Mouse (Mus musculus) lung, postnatal 0 days (tissue): ENCODE results near the gene Clic1. TPM values are rescaled to one million over a fixed set of nuclear protein-coding genes. Genes with fewer than 3 reads are reported as not detected.
"Not testable (repeated sequence)": the region's sequence is repeated elsewhere in the genome, so short reads cannot be mapped to it uniquely, and the experiment has no call there.

Source experiments
- ATAC-seq: fragments of 200-750 bp; cut with Nextera tagmentation; 2 replicates; pipeline ENCODE4 v1.8.0; 2017; ENCODE audit warnings: moderate library complexity
- DNase-seq: peaks from one replicate; pipeline ENCODE4 v3.0.0-alpha.2; 2016; ENCODE audit warnings: low spot score
- H3K27ac ChIP-seq: fragments of 300-500 bp; sonication (generic); 2 replicates; pipeline ENCODE4 v1.5.1; 2014; ENCODE audit warnings: antibody characterized with exemption, mild to moderate bottlenecking, low read length, mixed read lengths
- H3K27me3 ChIP-seq: fragments of 300-500 bp; sonication (generic); replicated peaks from 2 replicates; pipeline ENCODE4 v1.6.1; 2014; ENCODE audit warnings: low read length, mixed read lengths; ENCODE audit not compliant: insufficient read depth
- H3K36me3 ChIP-seq: fragments of 300-500 bp; sonication (generic); 2 replicates; pipeline ENCODE4 v1.6.1; 2014; ENCODE audit warnings: low read length, mixed read lengths; ENCODE audit not compliant: insufficient read depth
- H3K4me1 ChIP-seq: fragments of 300-500 bp; sonication (generic); 2 replicates; pipeline ENCODE4 v1.6.1; 2014; ENCODE audit warnings: antibody characterized with exemption, low read depth, low read length, mixed read lengths; ENCODE audit not compliant: insufficient read depth
- H3K4me2 ChIP-seq: fragments of 300-500 bp; sonication (generic); replicated peaks from 2 replicates; pipeline ENCODE4 v1.6.1; 2014; ENCODE audit warnings: low read depth, mild to moderate bottlenecking, low read length, moderate library complexity, mixed read lengths
- H3K4me3 ChIP-seq: fragments of 300-500 bp; sonication (generic); 2 replicates; pipeline ENCODE4 v1.5.1; 2014; ENCODE audit warnings: low read depth, low read length
- H3K9ac ChIP-seq: fragments of 300-500 bp; sonication (generic); replicated peaks from 2 replicates; pipeline ENCODE4 v1.6.1; 2014; ENCODE audit warnings: low read depth, mild to moderate bottlenecking
- H3K9me3 ChIP-seq: fragments of 300-500 bp; sonication (generic); 2 replicates; pipeline ENCODE4 v1.6.1; 2016; ENCODE audit warnings: low read length, mixed read lengths
- CTCF ChIP-seq: IDR thresholded peaks from 2 replicates; pipeline ENCODE4 v1.5.1; 2016; ENCODE audit warnings: antibody characterized with exemption, mild to moderate bottlenecking
- EP300 ChIP-seq: IDR thresholded peaks from 2 replicates; pipeline ENCODE4 v1.6.1; 2016; ENCODE audit warnings: antibody characterized with exemption, mild to moderate bottlenecking, control low read depth
- WGBS: fragments of 180-500 bp; shearing (Covaris S2); extraction: QIAGEN DNeasy Blood & Tissue Kit; methylation state at CpG from one replicate; pipeline ENCODE4 v1.1.7; 2014; 5-methylcytosine and 5-hydroxymethylcytosine counted together
- polyA plus RNA-seq: library from polyadenylated mRNA; unstranded; fragments of >200 nt; fragmentation: Nextera tagmentation; extraction: Ambion mirVana; gene quantifications from 2 replicates; pipeline ENCODE4 v1.2.1, GENCODE M21; 2015

The Clic1 gene
- polyA plus RNA-seq, 1 experiment from 2014 or later, result 355 TPM

DNA sequence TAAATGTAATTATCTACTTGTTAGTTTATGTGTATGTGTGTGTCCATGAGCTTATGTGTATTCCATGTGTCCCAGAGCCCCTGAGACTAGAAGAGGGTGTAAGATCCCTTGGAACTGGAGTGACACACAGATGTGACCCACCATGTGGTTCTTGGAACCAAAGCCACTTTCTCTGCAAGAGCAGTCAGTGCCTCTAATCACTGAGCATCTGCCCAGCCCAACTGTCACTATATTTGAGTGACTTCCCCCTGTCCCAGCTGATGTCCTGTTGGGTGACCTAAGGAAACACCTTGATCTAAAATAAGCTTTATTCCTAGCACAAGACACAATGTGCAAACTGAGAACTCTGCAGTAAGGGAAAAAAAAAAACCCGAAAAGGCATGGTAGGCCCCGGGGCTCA lies 21.5 kb upstream of the Clic1 start:
- H3K9me3 ChIP-seq, result no peaks in the 10 kb centered on the region
- H3K4me3 ChIP-seq, result no peak overlapping the region
- DNase-seq (no peak), ATAC-seq (no peak)
- 52% methylated on average over 2 of the region's 2 CpGs for WGBS
- no peaks in the 10 kb centered on the region for H3K36me3 ChIP-seq
- H3K9ac ChIP-seq, result no peak overlapping the region
- TF ChIP-seq EP300 (no peak), CTCF (no peak)
- no peak overlapping the region for H3K27ac ChIP-seq
- no peaks in the 10 kb centered on the region for H3K27me3 ChIP-seq
- H3K4me1 ChIP-seq, result peaks cover 3% of the 10 kb centered on the region; the same call in 1 of the 2 replicates
- H3K4me2 ChIP-seq, result no peak overlapping the region

DNA sequence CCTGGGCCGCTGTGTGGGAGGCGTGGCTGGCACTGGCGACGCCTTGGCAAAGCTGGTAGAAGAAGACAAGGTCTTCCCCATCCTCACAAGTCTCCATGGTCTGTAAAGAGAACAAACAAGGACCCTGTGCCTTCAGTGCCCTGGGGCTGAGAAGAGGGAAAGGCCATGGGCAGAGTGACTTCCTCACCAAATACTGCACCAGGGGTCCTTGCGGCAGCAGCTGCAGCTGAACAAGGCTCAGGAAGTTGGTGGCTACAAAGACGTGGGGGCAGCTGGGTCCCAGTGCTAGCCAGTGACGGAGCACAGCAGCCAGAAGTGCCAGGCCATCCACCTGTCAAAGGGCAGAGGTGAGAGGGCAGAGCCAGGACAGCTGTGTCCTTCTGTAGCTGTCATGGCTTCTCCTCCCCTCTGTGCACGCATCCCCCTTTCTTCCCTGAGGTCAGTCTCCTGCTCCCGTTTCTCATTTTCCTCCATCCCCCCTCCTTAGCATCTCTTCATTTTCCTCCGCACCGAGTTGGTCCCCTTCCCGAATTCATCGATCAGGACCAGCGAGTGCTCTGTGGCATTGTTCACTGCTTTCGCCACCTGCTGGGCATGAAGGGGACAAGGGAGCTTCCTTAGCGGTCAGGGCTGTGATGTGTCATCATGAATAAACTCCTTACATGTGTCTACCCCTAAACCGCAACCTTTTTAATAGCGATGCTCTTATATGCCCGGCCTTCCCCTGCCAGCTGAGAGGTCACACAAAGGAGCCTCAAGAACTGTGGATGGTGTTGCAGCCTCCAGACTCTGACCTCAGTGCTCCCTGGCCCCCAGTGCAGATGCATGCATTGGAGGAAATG lies 19.9 kb upstream of the Clic1 start:
- Histone ChIP-seq H3K36me3 (no peaks in the 10 kb centered on the region), H3K9me3 (no peaks in the 10 kb centered on the region), H3K4me2 (no peak overlapping the region), H3K27me3 (no peaks in the 10 kb centered on the region), H3K27ac (no peak overlapping the region), H3K4me3 (no peak overlapping the region), H3K9ac (no peak overlapping the region), H3K4me1 (no peaks in the 10 kb centered on the region)
- 33% methylated on average over 19 of the region's 19 CpGs for WGBS
- peak; percentile 74 for TF ChIP-seq CTCF
- TF ChIP-seq EP300, result no peak
- DNase-seq (peak; percentile 36), ATAC-seq (no peak; the same call in 1 of the 2 replicates)

DNA sequence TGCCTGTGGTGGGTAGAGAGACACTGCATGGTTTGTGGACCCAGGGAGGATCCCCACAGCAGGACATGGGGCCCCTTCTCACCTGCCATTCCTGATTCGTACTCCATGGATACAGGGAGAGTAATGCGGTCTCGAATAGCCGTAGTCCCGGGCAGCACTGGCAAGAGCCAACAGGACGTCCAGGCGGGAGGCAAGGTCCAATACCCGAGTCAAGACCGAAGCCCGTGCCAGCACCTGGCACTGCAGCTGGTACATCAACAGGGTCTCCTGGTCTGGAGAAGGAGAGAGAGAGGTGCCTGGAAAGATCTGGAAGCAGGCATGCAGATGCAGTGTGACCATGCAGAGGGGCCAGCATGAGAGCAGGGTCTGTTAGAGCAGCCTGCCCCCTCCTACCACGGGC lies 18.5 kb upstream of the Clic1 start:
- Histone ChIP-seq H3K27me3 (no peaks in the 10 kb centered on the region), H3K27ac (no peak overlapping the region), H3K36me3 (no peaks in the 10 kb centered on the region), H3K4me3 (no peak overlapping the region), H3K4me1 (no peaks in the 10 kb centered on the region), H3K4me2 (no peak overlapping the region), H3K9ac (no peak overlapping the region), H3K9me3 (no peaks in the 10 kb centered on the region)
- ATAC-seq (no peak), DNase-seq (no peak)
- no peak for TF ChIP-seq CTCF
- TF ChIP-seq EP300, result no peak
- WGBS, result 86% methylated on average over 11 of the region's 11 CpGs

DNA sequence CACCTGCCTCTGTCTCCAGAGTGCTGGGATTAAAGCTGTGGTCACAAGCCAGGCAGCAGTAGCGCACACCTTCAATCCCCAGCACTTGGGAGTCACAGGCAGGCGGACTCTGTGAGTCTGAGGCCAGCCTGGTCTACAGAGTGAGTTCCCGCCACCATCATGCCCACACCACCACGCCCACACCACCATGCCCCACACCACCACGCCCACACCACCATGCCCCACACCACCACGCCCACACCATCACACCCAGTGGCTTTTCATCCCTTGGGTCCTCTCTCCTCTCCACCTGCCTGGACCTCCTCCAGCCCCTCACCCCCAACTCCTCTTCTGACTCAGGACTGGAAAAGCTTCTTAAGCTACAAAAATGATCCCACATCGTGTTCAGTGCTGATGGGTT lies 17.9 kb upstream of the Clic1 start:
- no peak for DNase-seq
- 81% methylated on average over 7 of the region's 7 CpGs for WGBS
- no peak overlapping the region for H3K9ac ChIP-seq
- H3K4me1 ChIP-seq, result no peaks in the 10 kb centered on the region
- no peaks in the 10 kb centered on the region for H3K9me3 ChIP-seq
- H3K4me2 ChIP-seq, result no peak overlapping the region
- no peaks in the 10 kb centered on the region for H3K27me3 ChIP-seq
- H3K27ac ChIP-seq, result no peak overlapping the region
- ATAC-seq, result no peak
- H3K4me3 ChIP-seq, result no peak overlapping the region
- H3K36me3 ChIP-seq, result no peaks in the 10 kb centered on the region
- no peak for TF ChIP-seq CTCF
- TF ChIP-seq EP300, result no peak

DNA sequence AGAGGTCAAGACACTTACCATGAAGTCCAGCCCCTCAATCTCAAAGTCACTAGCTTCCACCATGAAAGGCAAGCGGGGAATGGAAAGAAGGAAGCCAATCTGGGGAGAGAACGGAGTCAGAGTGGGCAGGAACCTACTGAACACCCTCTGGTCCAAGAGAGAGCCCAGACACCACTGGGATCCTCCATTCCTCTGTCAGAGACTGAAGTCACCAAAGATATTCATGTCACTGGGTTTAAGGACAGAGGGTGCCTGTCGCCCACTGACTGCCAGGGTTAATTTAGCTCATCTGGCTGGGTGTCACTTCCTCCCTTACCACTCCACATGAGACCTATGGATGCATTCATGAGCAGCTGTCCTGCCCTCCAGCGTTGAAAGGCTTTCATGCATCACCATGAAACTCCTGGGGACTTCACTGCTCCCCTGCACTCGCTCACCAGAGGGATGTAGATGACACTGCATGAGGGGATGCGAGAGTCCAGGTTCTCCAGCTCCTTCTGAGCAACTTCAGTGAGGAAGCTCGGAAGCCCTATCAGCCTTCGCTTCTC lies 17.4 kb upstream of the Clic1 start:
- Histone ChIP-seq H3K4me3 (no peak overlapping the region), H3K9ac (no peak overlapping the region), H3K4me2 (no peak overlapping the region), H3K9me3 (no peaks in the 10 kb centered on the region), H3K36me3 (no peaks in the 10 kb centered on the region), H3K4me1 (no peaks in the 10 kb centered on the region), H3K27me3 (no peaks in the 10 kb centered on the region), H3K27ac (no peak overlapping the region)
- TF ChIP-seq EP300, result no peak
- 0 out of 2 replicates have a peak, but pooled peaks have one; percentile 22 for TF ChIP-seq CTCF
- no peak for DNase-seq
- WGBS, result 63% methylated on average over 8 of the region's 8 CpGs
- ATAC-seq, result no peak

DNA sequence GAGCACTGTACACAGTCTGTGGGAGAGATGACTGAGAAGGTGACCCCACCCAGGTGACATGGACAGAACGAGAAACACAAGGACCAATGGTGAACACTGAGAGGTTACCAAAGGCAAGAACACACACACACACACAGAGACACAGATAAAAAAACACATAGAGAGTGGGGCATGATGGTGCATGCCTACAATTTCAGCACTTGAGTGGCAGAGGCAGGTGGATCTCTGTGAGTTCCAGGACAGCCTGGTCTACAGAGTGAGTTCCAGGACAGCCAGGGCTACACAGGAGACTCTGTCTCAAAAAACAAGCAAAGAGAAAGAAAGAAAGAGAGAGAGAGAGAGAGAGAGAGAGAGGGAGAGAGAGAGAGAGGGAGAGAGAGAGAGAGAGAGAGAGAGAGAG lies 16.1 kb upstream of the Clic1 start:
- not testable (repeated sequence) for H3K4me1 ChIP-seq, H3K4me2 ChIP-seq, DNase-seq, H3K9me3 ChIP-seq, H3K27me3 ChIP-seq, H3K4me3 ChIP-seq, ATAC-seq, H3K36me3 ChIP-seq, H3K27ac ChIP-seq, H3K9ac ChIP-seq
- WGBS, result 76% methylated on average over 1 of the region's 1 CpGs
